Mouse (Mus musculus): ENCODE data around the gene Ddx54.

DNA sequence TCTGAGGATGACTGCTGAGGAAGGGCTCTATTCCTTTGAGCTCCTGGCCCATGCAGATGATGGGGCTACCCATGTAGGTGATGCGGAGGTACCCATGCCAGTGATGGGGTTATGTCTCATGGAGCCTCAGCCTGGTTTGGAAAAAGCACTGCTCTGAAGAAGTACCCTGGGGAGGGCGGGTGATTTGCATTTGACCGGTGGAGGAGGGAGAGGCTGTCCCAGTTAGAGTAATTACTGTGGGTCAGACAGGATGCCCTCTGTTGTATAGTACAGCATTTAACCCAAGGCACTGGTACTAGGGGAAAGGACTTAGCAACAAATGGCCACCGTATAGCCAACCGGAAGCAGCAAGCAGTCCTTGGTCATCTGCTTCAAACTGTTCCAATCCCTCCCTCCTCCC, 22.3 kb downstream of the Ddx54 start:
- TF ChIP-seq CTCF (IDR thresholded peaks at IDR 0.05; ENCODE audit: low read depth) (no peak), EP300 (optimal IDR thresholded peaks at IDR 0.05) (no peak)
